Mouse (Mus musculus): ENCODE results near the gene Slc25a13. TPM values are rescaled to one million over a fixed set of nuclear protein-coding genes. Genes with fewer than 3 reads are reported as not detected.

The Slc25a13 gene
- polyA plus RNA-seq, 1 experiment = 0.16 TPM

- no peaks in the 10 kb centered on the region for H3K27me3 ChIP-seq (ENCODE audit: control insufficient read depth)
- H3K4me1 ChIP-seq (ENCODE audit: control insufficient read depth) = no peaks in the 10 kb centered on the region
- H3K36me3 ChIP-seq (ENCODE audit: control insufficient read depth) = no peaks in the 10 kb centered on the region; the same call in 1 of the 2 replicates
- TF ChIP-seq GATA1 (IDR thresholded peaks at IDR 0.05; ENCODE audit: low read length) = no peak
- no peak for TF ChIP-seq TAL1 (IDR thresholded peaks at IDR 0.05; ENCODE audit: low read length)
- H3K4me3 ChIP-seq (replicated peaks) = no peak overlapping the region
- no peaks in the 10 kb centered on the region for H3K9me3 ChIP-seq (ENCODE audit: control insufficient read depth, low read length)
These were observed 54.8 kb downstream of the Slc25a13 start for GRCm38 (mm10) chr6:6162146-6162545.

DNA sequence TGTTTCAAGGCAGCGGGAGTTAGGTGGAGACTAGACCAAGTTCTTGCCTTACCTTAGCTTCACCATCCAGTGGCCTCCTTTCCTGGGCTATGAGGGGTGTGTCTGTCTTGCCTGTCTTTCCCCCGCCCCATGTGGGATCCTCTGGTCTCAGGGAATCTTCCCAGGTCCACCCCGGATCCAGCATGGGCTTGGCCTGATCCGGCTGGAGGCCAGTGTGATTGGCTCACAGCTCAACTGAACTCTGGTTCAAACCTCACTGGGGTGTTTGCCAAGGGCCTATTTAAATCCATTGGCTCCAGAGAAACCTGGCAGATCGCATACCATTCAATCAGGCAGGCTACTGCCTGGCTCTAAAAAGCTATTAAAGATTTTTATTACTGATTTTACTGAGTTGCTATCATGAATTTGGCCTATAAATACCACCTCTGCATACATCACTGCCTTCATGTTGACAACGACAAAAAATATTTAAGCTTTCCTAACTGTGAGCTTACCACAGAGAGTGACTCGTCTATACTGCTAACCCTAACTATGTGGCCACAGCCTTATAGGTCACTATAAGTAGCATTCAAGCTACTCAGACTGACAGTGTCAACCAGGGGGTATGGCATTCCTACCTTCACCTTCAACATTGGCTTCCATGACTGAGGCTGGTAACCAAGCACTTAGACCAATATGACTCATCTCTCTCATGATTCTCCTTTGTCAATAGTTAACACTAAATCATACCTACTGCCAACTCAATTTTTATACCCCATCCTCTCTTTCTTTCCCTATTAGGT, 56.1 kb downstream of the Slc25a13 start:
- no peak for TF ChIP-seq GATA1 (IDR thresholded peaks at IDR 0.05; ENCODE audit: low read length)
- TF ChIP-seq TAL1 (IDR thresholded peaks at IDR 0.05; ENCODE audit: low read length) = no peak
- no peaks in the 10 kb centered on the region for H3K4me1 ChIP-seq (ENCODE audit: control insufficient read depth)

GRCm38 (mm10) chr6:6159221-6159859, 57.6 kb downstream of the Slc25a13 start:
- Histone ChIP-seq H3K36me3 (ENCODE audit: control insufficient read depth) (peaks cover 5% of the 10 kb centered on the region; the same call in 1 of the 2 replicates), H3K9me3 (ENCODE audit: control insufficient read depth, low read length) (no peaks in the 10 kb centered on the region), H3K4me1 (ENCODE audit: control insufficient read depth) (no peaks in the 10 kb centered on the region), H3K27me3 (ENCODE audit: control insufficient read depth) (no peaks in the 10 kb centered on the region), H3K4me3 (replicated peaks) (no peak overlapping the region)
- TF ChIP-seq GATA1 (IDR thresholded peaks at IDR 0.05; ENCODE audit: low read length) (no peak), TAL1 (IDR thresholded peaks at IDR 0.05; ENCODE audit: low read length) (no peak)

More for the DNA sequence above, 56.1 kb downstream of the Slc25a13 start:
- no peaks in the 10 kb centered on the region for H3K36me3 ChIP-seq (ENCODE audit: control insufficient read depth)
- H3K27me3 ChIP-seq (ENCODE audit: control insufficient read depth) = no peaks in the 10 kb centered on the region
- H3K4me3 ChIP-seq (replicated peaks) = no peak overlapping the region
- no peaks in the 10 kb centered on the region for H3K9me3 ChIP-seq (ENCODE audit: control insufficient read depth, low read length)

- no peak for TF ChIP-seq TAL1 (IDR thresholded peaks at IDR 0.05; ENCODE audit: low read length)
- TF ChIP-seq GATA1 (IDR thresholded peaks at IDR 0.05; ENCODE audit: low read length) = no peak
- Histone ChIP-seq H3K4me1 (ENCODE audit: control insufficient read depth) (no peaks in the 10 kb centered on the region), H3K4me3 (replicated peaks) (no peak overlapping the region), H3K9me3 (ENCODE audit: control insufficient read depth, low read length) (no peaks in the 10 kb centered on the region), H3K36me3 (ENCODE audit: control insufficient read depth) (peaks cover 19% of the 10 kb centered on the region), H3K27me3 (ENCODE audit: control insufficient read depth) (no peaks in the 10 kb centered on the region)
These were observed 63.5 kb downstream of the Slc25a13 start for GRCm38 (mm10) chr6:6153426-6153825.

- Histone ChIP-seq H3K4me3 (replicated peaks) (no peak overlapping the region), H3K4me1 (ENCODE audit: control insufficient read depth) (no peaks in the 10 kb centered on the region), H3K9me3 (ENCODE audit: control insufficient read depth, low read length) (no peaks in the 10 kb centered on the region), H3K36me3 (ENCODE audit: control insufficient read depth) (peaks cover 24% of the 10 kb centered on the region), H3K27me3 (ENCODE audit: control insufficient read depth) (no peaks in the 10 kb centered on the region)
- TF ChIP-seq TAL1 (IDR thresholded peaks at IDR 0.05; ENCODE audit: low read length) (no peak), GATA1 (IDR thresholded peaks at IDR 0.05; ENCODE audit: low read length) (no peak)
These were observed 66.2 kb downstream of the Slc25a13 start for GRCm38 (mm10) chr6:6150811-6151210.

DNA sequence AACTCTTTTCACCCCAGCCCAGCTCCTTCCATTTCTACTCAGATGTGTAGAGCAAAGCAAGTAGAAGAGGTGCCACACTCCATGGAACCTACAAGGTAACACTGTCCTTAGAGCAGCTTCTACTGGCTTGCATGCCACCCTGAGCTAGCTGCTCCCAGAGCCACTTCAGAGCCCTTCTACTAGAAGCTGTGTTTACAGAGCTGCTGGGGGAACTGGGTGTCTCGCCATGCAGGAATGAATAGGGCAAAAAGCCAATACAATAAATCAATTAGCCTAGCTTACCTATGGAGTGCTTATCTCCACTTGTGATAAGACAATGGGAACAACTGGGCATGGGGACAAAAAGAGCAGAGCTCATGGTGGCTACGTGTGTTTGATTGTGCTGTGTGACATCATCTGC, 67.2 kb downstream of the Slc25a13 start:
- Histone ChIP-seq H3K9me3 (ENCODE audit: control insufficient read depth, low read length) (no peaks in the 10 kb centered on the region), H3K27me3 (ENCODE audit: control insufficient read depth) (no peaks in the 10 kb centered on the region), H3K4me1 (ENCODE audit: control insufficient read depth) (no peaks in the 10 kb centered on the region), H3K4me3 (replicated peaks) (no peak overlapping the region), H3K36me3 (ENCODE audit: control insufficient read depth) (peaks cover 23% of the 10 kb centered on the region)
- TF ChIP-seq TAL1 (IDR thresholded peaks at IDR 0.05; ENCODE audit: low read length) (no peak), GATA1 (IDR thresholded peaks at IDR 0.05; ENCODE audit: low read length) (no peak)

- Histone ChIP-seq H3K27me3 (ENCODE audit: control insufficient read depth) (no peaks in the 10 kb centered on the region), H3K9me3 (ENCODE audit: control insufficient read depth, low read length) (no peaks in the 10 kb centered on the region), H3K36me3 (ENCODE audit: control insufficient read depth) (peaks cover 19% of the 10 kb centered on the region), H3K4me3 (replicated peaks) (no peak overlapping the region), H3K4me1 (ENCODE audit: control insufficient read depth) (no peaks in the 10 kb centered on the region)
- TF ChIP-seq TAL1 (IDR thresholded peaks at IDR 0.05; ENCODE audit: low read length) (no peak), GATA1 (IDR thresholded peaks at IDR 0.05; ENCODE audit: low read length) (no peak)
These were observed 67.6 kb downstream of the Slc25a13 start for GRCm38 (mm10) chr6:6149329-6149728.

GRCm38 (mm10) chr6:6145412-6145811, 71.6 kb downstream of the Slc25a13 start:
- H3K36me3 ChIP-seq (ENCODE audit: control insufficient read depth) = peaks cover 12% of the 10 kb centered on the region
- H3K4me1 ChIP-seq (ENCODE audit: control insufficient read depth) = no peaks in the 10 kb centered on the region
- H3K4me3 ChIP-seq (replicated peaks) = no peak overlapping the region
- no peak for TF ChIP-seq GATA1 (IDR thresholded peaks at IDR 0.05; ENCODE audit: low read length)
- no peak for TF ChIP-seq TAL1 (IDR thresholded peaks at IDR 0.05; ENCODE audit: low read length)
- no peaks in the 10 kb centered on the region for H3K27me3 ChIP-seq (ENCODE audit: control insufficient read depth)
- no peaks in the 10 kb centered on the region for H3K9me3 ChIP-seq (ENCODE audit: control insufficient read depth, low read length)

GRCm38 (mm10) chr6:6143525-6143924, 73.4 kb downstream of the Slc25a13 start:
- no peak overlapping the region for H3K4me3 ChIP-seq (replicated peaks)
- no peaks in the 10 kb centered on the region for H3K4me1 ChIP-seq (ENCODE audit: control insufficient read depth)
- peaks cover 8% of the 10 kb centered on the region for H3K36me3 ChIP-seq (ENCODE audit: control insufficient read depth)
- no peaks in the 10 kb centered on the region for H3K9me3 ChIP-seq (ENCODE audit: control insufficient read depth, low read length)
- no peaks in the 10 kb centered on the region for H3K27me3 ChIP-seq (ENCODE audit: control insufficient read depth)
- TF ChIP-seq GATA1 (IDR thresholded peaks at IDR 0.05; ENCODE audit: low read length) (no peak), TAL1 (IDR thresholded peaks at IDR 0.05; ENCODE audit: low read length) (no peak)

All from erythroblast, embryonic 14.5 days (primary cell).